Mouse (Mus musculus) heart, adult 18-20 months (tissue): Measurements from ENCODE around the gene Nasp. TPM values are rescaled to one million over a fixed set of nuclear protein-coding genes. Genes with fewer than 3 reads are reported as not detected.
A peak's percentile ranks its signal among the peaks of the same experiment; 100 is the strongest.
"Not testable (repeated sequence)": the region's sequence is repeated elsewhere in the genome, so short reads cannot be mapped to it uniquely, and the experiment has no call there.

ENCODE experiments used
- DNase-seq, 2 experiments: peaks; one replicate each; pipeline ENCODE4 v3.0.0; 2021 to 2022; ENCODE audit warnings: mixed read lengths in 1 of 2
- long read RNA-seq, 2 experiments: library from polyadenylated mRNA; stranded (forward); transcript quantifications; one replicate each; pipeline ENCODE4 v2.0.0; 2021
- total RNA-seq, 2 experiments: library from RNA; stranded (reverse); gene quantifications; 2 replicates each; pipeline ENCODE4 v1.2.3; 2021

Nasp gene
- 10 to 100 TPM; 14.5 to 16.2 TPM for total RNA-seq
- long read RNA-seq, experiment 1, partial matches to known transcripts, result 2 of 5 reads
- long read RNA-seq, experiment 1, other reads (novel, unspliced or antisense), result 0 of 5 reads
- long read RNA-seq, experiment 2, partial matches to known transcripts, result 1 of 1 reads
- long read RNA-seq, experiment 2, other reads (novel, unspliced or antisense), result 0 of 1 reads

- DNase-seq, result peak; percentile 91 to 92
Observed at GRCm38 (mm10) chr4:116627722-116628662, at the start of gene Nasp. Gene Nasp (minus strand): TSS chr4:116627941.

- no peak for DNase-seq
Observed at GRCm38 (mm10) chr4:116676027-116676426, 48.3 kb upstream of the Nasp start.

GRCm38 (mm10) chr4:116674761-116675160 lies 47.0 kb upstream of the Nasp start:
- DNase-seq, result not testable (repeated sequence)

GRCm38 (mm10) chr4:116672785-116673184 lies 45.0 kb upstream of the Nasp start:
- DNase-seq, result peak; percentile 40 to 68

GRCm38 (mm10) chr4:116669291-116669690 lies 41.5 kb upstream of the Nasp start:
- DNase-seq, result no peak

- DNase-seq, result peak in 1 of 2 experiments; percentile 65
Observed at GRCm38 (mm10) chr4:116668145-116668544, 40.4 kb upstream of the Nasp start.

GRCm38 (mm10) chr4:116666625-116667024 lies 38.9 kb upstream of the Nasp start:
- no peak for DNase-seq

- no peak for DNase-seq
Observed at GRCm38 (mm10) chr4:116661998-116662397, 34.3 kb upstream of the Nasp start.

- DNase-seq, result no peak
Observed at GRCm38 (mm10) chr4:116660829-116661228, 33.1 kb upstream of the Nasp start.

- DNase-seq, result not testable (repeated sequence)
Observed at GRCm38 (mm10) chr4:116659916-116660315, 32.2 kb upstream of the Nasp start.

- peak in 1 of 2 experiments; percentile 25 for DNase-seq
Observed at GRCm38 (mm10) chr4:116659474-116659873, 31.7 kb upstream of the Nasp start.

GRCm38 (mm10) chr4:116657971-116658370 lies 30.2 kb upstream of the Nasp start:
- no peak for DNase-seq

- no peak for DNase-seq
Observed at GRCm38 (mm10) chr4:116655658-116656057, 27.9 kb upstream of the Nasp start.

- peak in 1 of 2 experiments; percentile 44 for DNase-seq
Observed at GRCm38 (mm10) chr4:116655100-116655499, 27.4 kb upstream of the Nasp start.

- no peak for DNase-seq
Observed at GRCm38 (mm10) chr4:116653228-116653627, 25.5 kb upstream of the Nasp start.

- no peak for DNase-seq
Observed at GRCm38 (mm10) chr4:116651797-116652135, 24.0 kb upstream of the Nasp start.

GRCm38 (mm10) chr4:116650924-116651796 lies 23.4 kb upstream of the Nasp start, which contains the start of gene Akr1a1:
Gene Akr1a1 (minus strand): TSS chr4:116651680.
- peak; percentile 96 for DNase-seq

GRCm38 (mm10) chr4:116650365-116650764 lies 22.6 kb upstream of the Nasp start:
- no peak for DNase-seq

GRCm38 (mm10) chr4:116649411-116649810 lies 21.7 kb upstream of the Nasp start:
- DNase-seq, result no peak

- no peak for DNase-seq
Observed at GRCm38 (mm10) chr4:116645624-116646023, 17.9 kb upstream of the Nasp start.

- DNase-seq, result peak; percentile 25 to 48
Observed at GRCm38 (mm10) chr4:116644326-116644725, 16.6 kb upstream of the Nasp start.

- DNase-seq, result no peak
Observed at GRCm38 (mm10) chr4:116642071-116642470, 14.3 kb upstream of the Nasp start.
